Mouse (Mus musculus) bone marrow, adult 2 months (tissue): ENCODE measurements around the gene Car5a.

Experiments
- CTCF ChIP-seq: fragments of 200-500 bp; IDR thresholded peaks from 2 replicates; pipeline ENCODE4 v1.5.1; 2011; ENCODE audit warnings: low read length, control low read depth; ENCODE audit not compliant: control insufficient read depth, insufficient read depth
- POLR2A ChIP-seq: fragments of 200-500 bp; IDR thresholded peaks from 2 replicates; pipeline ENCODE4 v1.6.1; 2011; ENCODE audit warnings: low read depth, mild to moderate bottlenecking, control low read depth, low read length, borderline replicate concordance; ENCODE audit not compliant: control insufficient read depth

GRCm38 (mm10) chr8:121985673-121986072 is 41.0 kb upstream of the Car5a start:
- no peak for TF ChIP-seq CTCF
- no peak for TF ChIP-seq POLR2A
